Mouse (Mus musculus) thymus, adult 2 months (tissue): Measurements from ENCODE around the gene Ndufv3.
"Not testable (repeated sequence)": the region's sequence is repeated elsewhere in the genome, so short reads cannot be mapped to it uniquely, and the experiment has no call there.

Experiments
- CTCF ChIP-seq: fragments of 200-500 bp; IDR thresholded peaks from 2 replicates; pipeline ENCODE4 v1.5.1; 2012; ENCODE audit warnings: mild to moderate bottlenecking, control low read depth, low read length, moderate library complexity, borderline replicate concordance; ENCODE audit not compliant: control insufficient read depth, poor library complexity, insufficient read depth; ENCODE audit errors: extremely low read depth
- POLR2A ChIP-seq: fragments of 200-500 bp; IDR thresholded peaks from 2 replicates; pipeline ENCODE4 v1.6.1; 2012; ENCODE audit warnings: mild to moderate bottlenecking, low read length, control low read depth, moderate library complexity; ENCODE audit not compliant: control insufficient read depth, poor library complexity, insufficient read depth; ENCODE audit errors: extremely low read depth

GRCm38 (mm10) chr17:31552601-31553000 lies 32.7 kb downstream of the Ndufv3 start:
- TF ChIP-seq CTCF, POLR2A: not testable (repeated sequence)
